Mouse (Mus musculus) frontal cortex, adult (tissue): ENCODE measurements at regions not wholly inside any gene's neighbourhood (a gene's known extent, or its start where the extent isn't known, plus 50 kb on each side); places are given as distances from the start of the nearest gene placed in this dataset.

Experiments
- ATAC-seq: cut with Nextera tagmentation; 2 replicates; pipeline ENCODE4 v1.9.2; 2017; ENCODE audit warnings: mild to moderate bottlenecking, moderate library complexity, mixed read lengths; ENCODE audit not compliant: low TSS enrichment

DNA sequence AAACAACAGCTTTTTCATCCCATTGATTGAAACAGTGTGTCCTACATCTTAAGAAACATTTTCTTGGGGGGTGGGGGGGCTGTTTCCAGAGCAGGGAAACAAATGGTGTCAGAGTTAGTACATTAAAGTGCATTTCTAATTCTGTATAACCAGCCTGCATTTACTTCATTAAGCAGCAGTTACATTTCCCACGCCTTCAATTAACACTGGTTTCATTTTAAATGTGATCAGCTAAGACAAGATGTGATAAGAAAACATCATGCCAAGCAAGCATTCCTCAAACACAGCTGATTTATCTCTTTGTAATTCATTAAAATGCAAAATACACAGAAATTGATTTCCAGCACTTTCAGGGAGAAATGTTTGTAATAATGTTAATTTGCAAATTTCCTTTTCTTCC lies 122.0 kb downstream of the Olfr1505 start:
- no peak for ATAC-seq

DNA sequence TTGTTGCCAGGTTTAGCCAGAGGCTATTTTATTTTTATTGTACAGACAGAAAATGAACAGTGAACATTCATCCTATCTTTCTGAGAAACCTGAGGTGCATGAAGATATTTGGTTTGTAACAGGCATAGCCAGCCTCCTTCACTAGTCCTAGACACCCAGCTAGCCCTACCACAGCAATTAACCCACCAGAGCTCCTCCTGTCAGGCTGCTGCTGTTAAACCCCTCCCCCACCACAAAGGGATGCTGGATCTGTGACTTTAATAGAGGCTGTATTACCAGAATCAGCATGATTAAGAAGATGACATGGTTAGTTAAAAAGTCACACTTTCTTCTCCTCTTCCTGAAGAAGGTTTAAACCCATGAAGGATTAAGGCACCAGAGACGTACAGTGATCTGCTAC lies 122.5 kb downstream of the Olfr1505 start:
- no peak for ATAC-seq

DNA sequence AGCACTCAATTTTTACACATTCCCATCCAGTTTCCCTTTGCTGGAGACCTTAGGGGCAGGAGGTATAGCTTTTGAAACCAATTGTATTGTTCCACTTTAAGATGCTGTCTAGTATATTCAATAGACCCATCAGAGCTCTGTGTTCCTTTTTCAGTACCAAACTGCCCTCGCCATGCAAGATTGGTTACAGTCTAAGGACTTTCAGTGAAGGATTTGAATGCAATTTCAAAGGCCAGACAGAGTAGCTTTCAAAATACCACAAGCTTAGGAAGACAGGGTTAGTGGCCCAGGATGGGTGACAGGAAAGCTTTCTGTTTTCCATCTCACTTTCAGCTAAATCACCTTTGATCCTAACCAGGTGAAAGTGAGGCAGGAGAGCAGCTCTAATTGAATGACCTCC lies 123.4 kb downstream of the Olfr1505 start:
- no peak for ATAC-seq

DNA sequence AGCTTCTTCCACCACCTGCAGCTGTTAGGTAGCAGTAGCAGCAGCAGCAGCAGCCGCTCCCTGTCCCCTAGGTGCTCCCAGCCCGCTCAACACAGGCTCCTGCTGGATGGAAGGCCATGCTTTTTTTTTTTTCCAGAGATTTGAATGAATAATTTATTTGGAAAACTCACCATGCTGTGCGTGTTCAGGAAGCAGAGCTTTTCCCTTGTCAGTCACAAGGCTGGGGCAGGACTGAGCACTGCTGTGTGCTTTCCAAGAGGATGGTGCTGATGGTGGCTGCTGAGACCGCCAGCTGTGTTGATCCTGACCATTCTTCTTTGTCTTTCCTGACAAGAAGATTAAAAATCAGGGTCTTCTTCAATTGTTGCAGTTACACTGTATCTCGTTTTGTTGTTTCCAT lies 129.4 kb downstream of the Olfr1505 start:
- no peak for ATAC-seq

DNA sequence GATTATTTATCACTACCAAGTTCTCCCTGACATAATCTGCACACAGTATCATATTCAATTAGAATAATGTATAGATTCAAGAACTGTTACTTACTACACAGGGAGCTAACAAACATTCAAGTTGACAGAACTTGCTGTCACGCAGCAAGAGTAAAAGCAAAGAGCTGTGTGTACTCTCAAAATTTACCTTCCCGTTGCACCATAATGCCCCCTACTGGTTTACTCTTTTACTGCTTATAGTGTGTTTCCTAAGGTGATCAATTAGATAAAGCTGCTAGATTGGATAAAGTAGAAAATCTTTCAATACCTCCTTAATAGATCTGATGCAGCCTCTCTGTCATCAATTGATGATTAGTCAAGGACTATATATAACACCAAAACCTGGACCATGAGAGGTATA lies 132.1 kb downstream of the Olfr1505 start:
- ATAC-seq: no peak

DNA sequence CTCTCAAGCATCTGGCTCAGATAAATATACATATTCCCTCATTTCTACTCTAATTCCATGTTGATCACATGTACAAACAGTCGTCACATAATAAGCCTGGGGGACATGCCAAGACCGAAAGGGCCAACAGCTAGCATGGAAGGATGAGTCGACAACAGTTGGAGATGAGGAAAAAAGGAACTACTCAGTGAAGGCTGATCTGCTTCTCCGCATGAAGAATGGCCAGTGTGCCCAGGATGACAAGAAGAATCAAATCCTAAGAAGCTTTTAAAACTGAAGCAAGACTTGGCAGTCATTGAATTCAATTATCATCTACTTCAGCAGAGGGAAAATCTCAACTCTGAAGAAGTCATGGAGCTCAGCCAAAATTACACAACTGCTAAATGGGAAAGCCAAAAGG lies 138.7 kb downstream of the Olfr1505 start:
- no peak for ATAC-seq

DNA sequence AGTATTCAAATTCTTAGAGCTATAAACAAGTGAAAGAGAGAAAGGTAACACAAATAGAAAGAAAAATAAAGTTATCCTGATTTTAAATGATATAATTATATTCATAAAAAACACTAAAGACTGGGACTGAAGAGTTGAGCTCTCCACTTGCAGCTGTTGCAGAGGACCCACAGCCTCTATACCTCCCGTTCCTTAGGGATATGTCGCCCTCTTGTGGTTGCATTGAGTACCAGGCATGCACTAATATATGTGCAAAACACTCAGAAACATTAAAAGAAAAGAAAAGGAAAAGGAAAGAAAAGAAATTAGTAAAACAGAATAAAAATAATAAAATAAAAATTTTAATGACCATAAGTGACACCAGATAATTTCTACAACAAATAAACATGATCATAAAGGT lies 167.2 kb downstream of the Olfr1505 start:
- no peak for ATAC-seq

DNA sequence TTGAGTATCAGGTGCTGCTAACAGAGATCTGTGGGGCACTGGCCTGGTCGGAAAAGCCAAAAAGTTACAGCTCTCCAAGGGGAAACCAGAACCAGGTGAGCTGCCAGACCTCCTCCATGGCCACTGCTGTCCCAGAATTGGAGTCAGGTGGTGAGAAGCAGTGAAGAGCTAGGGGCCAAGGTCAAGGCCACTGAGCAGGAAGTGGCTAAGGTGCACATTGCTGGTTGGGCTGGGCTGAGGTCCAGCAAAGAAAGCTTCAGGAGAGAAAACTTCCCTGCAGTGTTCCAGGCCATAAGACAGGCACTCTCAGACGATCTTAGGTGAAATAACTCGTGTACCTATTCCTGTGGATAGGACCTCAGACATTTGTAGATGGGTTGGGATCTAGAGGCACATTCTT lies 171.4 kb downstream of the Olfr1505 start:
- ATAC-seq: no peak

DNA sequence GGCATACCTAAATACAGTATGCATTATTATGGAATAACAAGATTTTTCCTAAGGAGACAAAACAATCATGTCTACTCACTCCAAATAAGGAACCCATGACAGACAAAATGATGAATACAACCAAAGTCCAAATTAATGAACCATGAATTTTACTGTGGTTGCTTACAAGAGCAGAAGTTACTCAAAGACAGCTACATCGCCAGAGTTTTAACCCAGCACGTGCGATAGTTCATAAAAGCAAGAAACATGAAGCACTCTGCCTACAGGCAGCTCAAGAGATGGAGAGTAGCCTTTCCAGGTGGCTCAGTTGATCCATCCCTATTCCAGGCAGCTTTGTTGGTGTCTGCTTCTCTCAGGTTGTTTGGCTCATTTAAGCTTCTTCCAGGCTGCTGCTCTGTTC lies 176.8 kb downstream of the Olfr1505 start:
- no peak for ATAC-seq

DNA sequence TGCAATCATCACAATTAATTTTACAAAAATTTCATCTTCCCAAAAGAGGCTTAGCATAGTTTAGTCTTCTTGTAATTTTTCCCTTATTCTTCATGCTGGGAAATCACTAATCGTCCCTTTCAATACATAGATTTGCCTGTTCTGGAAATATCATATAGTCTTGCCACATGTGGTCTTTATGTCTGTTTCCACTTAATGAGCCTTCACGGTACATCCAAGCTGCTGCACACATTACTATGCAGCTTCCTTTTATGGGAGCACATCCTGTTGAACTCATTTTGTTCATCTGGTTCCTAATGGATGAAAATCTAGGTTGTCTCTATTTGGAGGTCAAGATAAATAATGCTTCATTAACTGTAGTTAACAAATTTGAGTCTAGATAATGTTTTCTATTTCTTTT lies 180.9 kb downstream of the Olfr1505 start:
- ATAC-seq: no peak

DNA sequence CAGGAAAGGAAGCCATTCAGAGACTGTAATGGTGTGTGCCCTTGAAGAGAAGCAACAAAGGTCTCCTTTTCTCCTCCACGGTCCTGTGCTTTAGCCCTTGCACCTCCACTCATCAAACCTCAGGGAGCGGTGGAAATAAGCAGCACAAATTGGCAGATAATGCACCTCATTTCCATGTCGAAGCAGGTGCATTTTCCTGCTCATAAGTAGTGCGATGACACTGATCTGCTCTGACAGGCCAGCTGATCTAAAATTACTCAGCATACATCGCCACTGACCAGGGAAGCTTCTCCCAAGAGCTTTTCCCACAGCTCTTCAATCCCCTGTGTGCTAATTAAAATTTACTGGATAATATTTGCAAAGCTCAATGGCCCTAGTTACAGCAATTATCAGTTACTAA lies 182.9 kb downstream of the Olfr1505 start:
- ATAC-seq: no peak

DNA sequence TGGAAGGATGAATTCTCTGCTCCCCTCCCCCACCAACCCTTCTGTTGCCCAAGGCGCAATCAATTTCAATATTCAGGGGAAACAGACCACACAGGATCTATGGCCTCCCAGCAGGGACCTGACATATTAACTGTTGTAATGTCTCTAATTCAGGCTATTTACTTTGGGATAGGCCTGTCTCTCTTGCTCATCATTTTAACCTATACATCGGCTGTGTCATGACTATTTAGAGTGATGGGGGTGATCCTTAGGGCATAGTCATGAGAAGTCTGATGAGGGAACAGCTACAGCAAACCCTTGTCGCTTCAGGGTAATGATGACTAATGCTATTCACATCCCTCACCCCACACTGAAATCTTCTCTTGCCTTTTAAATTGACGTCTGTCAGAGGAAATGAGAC lies 195.8 kb downstream of the Olfr1505 start:
- ATAC-seq: no peak

DNA sequence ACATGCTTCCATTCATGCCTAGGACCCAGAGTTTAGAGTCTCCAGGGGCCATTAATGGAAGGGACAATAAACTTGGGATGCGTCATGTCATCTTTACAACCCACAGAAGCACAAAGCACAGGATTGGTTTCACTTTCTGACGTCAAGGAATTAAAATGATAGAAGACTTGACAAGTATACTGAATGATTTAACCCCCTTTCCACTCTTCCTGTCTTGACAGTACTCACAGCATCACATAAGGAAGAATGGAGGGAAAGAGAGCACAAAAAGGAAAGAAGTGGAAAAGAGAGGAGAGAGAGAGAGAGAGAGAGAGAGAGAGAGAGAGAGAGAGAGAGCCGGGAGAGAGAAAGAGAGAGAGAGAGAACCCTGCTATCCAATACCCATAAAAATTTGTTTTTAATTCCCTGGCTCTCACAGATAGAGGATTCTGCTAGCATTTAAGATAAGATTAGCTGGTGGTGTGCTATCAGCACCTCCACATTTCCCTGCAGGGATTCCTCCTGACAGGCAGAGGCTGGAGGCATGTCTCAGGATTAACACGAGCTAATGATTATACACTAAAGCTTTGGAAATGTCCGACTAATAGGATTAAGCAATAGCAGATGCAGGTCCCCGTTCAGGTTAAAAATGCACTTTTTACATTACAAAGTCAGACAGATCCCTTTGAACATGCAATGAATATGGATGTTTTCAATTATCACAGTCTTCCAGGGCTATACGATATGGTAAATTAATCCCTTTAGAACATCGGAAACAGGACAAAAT lies 210.2 kb downstream of the Olfr1505 start:
- ATAC-seq: no peak

DNA sequence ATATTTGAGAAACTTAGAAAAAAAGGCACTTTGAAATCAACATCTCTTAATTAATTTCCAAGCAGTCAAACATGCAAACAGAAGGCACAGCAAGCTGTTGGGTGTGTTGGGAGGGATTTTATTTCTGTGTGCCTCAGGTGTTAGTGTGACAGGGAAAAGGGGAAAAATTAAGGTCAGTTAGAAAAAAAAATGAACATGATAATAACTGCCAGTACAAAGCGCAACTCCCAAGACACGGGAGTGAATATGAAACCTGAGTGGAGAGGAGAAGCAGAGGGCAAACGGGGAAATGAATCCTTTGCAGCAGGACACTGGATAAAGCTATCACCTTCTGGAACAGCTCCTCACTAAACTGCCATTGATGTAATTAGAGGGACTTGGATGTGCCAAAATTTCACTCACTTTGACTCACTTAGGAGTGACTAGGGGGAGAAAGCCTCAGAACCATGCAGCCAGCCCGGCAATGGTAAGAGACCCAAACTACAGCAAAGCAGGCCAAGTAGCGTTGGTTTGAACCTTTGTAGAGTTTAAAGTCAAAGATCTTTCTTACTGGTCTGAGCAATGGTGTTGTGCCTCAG lies 211.0 kb downstream of the Olfr1505 start:
- ATAC-seq: no peak

DNA sequence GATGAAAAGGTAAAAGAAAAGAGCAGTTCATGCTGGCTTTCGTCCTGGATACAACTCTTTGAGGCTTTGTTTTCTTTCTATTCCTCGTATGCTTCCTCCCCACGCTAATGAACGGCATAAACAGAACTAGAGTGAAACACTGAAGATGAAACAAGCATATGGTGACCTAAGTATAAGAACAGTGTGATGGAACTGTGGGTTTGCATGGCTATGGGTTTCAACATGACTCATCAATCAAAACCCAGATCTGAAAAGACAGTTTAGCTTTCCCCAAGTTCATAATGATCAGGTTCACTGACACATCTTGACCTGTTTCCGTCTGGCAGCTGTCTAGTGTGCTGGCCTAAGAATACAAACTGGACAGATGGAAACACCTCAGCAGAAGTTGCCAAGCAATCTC lies 211.7 kb downstream of the Olfr1505 start:
- no peak for ATAC-seq

DNA sequence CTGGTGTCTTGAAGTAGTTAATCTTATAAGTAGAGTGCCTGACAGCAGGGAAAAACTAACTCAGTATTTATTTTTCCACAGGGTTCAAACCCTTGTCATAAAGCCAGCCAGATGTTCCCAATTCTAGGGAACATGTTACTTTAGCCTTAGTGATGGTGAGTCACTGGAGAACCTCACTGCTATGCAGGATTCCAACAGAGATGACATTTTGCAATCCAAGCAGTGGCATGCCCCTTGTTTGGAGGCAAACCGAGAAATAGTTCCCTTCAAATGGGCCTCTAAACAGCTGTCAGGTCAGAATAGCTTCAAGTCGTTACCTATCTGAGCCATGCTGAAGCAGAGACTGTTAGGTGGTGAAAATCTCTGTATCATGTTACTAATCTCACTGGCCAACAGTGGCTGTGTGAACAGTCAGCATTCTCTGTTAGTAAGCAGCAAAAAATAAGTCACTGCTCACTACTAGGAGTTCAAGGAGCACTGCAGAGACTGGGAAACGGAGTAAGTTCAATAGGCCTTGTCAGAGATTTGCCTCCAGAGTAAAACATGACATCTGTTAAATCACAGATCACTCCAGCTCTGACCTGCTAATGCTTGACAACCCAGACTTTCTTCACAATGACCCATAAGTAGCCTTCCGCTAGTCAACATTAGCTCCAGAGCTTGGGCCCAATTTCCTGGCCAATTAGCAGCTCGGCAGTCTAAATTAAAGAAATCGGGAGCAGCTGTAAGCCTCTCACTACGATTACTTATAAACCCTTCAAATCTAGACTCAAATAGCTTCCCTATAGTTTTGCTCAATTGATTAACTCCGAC lies 215.3 kb downstream of the Olfr1505 start:
- no peak for ATAC-seq

DNA sequence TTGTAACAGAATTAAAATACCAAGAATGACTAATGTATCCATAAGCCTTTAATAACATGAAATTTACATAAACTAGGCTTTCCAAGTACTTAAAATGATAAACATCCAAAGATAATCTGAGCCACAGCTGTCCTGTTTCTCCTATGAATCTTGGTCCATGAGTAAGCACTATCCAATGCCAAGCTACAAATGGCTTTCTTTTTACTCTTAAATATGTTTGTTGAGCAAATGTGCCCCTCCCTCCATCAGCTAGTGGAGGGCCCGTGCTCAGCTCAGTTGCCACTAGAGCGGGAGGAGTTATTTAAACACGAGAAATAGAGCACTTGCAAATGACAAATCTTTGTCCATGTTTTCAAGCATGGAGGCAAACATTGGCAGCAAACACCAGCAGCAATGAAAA lies 247.9 kb downstream of the Olfr1505 start:
- no peak for ATAC-seq

DNA sequence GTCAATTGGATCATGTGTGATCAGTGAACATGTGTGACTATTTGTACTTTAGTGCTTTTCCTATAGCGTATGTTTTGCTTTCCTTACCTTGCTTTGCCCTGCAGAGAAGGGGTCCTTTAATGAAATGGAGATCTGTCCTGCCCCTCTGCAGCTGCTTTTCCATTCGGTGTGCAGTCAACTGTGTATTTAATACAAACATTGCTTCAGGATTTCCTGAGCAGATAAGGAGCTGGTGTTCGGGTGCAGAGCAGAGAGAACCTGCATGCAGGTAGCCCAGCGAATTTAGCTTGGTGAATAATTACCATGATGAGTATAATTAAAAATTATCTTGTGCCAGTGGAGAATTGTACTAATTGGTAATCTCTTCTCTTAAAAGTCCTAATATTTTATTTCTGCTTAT lies 249.4 kb downstream of the Olfr1505 start:
- ATAC-seq: no peak

DNA sequence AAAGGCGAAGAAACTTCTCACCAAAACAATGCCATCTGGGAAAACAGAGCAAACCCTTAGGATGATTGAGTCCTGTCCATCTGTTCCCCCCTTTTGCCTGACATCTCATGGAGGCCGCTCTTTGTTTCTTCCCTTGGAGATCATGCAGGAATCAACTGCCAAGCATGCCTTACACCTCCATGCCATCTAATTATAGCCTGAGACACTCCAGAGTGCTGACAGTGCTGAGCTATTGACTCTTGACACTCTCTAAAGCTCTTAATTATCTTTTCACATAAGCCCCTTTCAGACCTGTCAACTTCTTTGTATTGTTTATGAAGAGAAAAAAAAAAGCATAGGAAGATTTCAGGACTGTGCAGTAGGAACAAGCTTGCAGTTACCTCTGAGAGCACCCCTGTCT lies 252.4 kb downstream of the Olfr1505 start:
- no peak for ATAC-seq

DNA sequence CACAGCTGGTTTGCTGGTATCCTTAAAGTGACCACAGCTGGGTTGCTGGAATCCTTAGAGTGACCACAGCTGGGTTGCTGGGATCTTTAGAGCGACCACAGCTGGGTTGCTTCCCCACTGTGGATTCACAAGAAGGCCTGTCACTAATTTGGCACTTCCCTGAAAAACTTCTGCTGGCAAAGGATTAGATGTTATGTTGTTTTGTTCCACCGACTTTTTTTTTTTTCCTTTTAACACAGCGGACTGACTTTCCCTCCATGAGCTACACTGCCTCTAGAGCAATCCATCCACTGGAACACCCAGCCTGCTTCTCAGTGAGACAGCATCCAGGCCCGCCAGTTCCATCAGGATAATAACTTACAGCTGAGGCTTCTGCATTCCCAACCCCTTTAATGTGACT lies 266.9 kb downstream of the Olfr1505 start:
- no peak for ATAC-seq

DNA sequence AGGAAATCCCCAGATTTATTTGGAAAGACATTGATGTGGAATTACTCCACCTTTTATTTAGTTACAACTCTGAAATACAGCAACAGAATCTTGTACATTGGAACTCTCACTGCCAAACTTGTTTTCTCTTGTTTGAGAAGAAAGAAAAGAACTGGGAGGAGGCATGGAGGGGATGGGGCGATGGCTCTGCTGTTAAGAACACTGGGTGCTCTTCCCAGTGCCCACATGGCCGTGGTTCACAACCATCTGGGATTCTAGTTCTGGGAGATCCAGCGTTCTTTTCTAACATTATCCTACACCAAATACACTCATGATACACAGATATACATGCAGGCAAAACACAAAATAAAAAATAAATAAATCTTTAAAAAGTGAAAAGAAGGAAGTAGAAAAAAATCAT lies 267.6 kb downstream of the Olfr1505 start:
- no peak for ATAC-seq

DNA sequence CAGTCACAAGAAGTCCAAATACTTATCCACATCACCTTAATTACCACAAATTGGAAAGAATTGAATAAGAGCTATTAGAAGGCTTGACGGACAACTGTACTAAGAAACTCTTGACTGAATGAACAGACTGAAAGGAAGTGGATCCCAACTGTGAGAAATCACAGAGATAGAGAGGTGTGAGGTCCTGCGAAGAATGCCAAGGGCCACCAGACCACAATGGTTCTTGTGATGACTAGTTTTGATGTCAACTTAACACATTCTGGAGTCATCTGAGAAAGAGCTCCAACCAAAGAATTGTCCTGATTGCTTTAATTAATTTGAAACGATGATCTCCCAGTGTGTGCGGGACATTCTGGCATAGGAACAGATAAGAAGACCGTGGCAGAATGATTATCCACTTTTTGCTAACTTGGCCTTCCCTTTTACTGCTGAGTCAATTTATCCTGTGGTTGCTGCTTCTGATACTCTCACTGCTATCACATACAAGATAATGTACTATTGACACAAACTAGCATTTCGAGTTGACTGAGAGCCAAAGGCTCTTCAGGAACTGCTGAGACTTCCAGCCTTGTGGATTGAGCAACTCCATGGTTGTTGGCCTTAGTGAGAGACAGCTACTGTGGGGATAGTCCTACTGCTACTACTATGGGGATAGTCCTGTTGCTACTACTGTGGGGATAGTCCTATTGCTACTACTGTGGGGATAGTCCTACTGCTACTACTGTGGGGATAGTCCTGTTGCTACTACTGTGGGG lies 268.5 kb downstream of the Olfr1505 start:
- ATAC-seq: no peak
